Mouse (Mus musculus): ENCODE results near the gene Atp7b.

The Atp7b gene

DNA sequence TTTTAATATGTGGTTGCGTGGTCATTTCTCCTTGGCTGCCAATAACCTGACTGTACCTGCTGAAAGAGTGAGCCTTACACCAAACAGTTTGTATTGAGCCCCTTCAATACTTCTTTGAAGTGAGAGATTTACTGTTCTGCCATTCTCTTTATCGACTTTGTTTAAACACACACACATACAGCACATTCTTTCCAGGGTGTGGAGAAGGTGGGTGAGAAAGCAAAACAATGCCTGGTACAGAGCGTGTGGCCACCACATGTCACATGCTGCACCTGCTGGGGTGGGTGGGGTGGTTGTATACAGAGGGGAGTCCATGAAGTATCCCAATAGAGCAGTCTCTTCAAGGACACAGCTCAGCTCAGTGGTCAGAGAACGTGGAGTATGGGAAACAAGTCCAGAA, 34.9 kb downstream of the Atp7b start:
- DNase-seq (ENCODE audit: low spot score in 2 of 2), result no peak

DNA sequence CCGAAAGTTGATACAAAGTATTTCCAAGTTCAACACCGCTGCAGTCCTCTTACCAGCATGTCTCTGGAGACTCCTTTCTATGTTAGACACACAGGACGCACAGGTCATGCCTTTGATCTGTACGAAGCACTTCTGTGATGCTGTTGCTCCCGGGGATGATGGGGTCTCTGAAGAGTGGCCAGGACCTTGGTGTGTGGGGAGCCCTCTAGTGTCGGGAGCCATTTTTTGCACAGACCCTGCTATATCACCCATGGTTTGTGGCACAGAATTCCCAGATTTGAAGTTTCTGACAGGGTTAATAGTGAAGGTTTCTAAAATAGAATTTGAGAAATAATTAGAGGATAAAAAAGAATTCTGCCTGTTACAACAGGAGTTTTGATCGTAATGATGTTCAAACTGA, 37.9 kb downstream of the Atp7b start:
- DNase-seq (ENCODE audit: low spot score in 2 of 2), result no peak

DNA sequence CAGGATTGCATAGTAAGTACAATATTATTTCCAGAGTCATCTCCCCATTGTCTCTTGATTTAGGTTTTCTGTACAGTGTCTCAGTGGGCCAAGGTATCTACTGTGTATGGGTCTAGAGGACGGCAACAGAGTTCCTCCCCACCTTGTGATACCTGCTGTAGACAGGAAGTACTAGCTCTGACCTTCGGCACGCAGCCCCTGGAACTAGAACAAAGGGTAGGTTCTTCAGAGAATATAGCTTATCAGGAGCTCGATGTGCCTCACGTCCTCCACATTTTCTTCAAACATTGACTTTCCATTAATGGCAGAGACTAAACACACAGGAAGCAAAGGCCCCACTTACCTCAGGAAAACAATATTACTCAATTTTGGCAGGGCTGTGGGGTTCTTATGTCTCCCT, 40.6 kb downstream of the Atp7b start:
- DNase-seq (ENCODE audit: low spot score in 2 of 2), result no peak

DNA sequence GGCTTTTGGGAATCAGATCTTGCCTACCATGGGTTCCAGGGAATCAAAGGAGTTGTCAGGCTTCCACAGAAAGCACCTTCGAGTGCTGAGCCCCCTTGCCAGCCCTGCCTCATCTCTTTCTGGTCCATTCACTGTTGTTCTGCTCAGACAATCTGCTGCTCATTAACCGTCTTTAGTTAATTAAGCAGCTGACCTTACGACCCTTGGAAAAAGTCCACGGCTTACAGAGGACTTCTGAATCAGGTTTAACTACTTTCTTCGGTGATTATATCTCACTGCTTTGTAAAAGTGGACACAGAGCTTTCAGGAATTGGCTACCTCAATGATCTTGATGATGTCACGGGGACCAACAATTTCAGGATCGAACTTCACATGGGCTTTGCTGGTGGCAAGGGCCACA, 42.4 kb downstream of the Atp7b start:
- DNase-seq (ENCODE audit: low spot score in 2 of 2), result no peak

DNA sequence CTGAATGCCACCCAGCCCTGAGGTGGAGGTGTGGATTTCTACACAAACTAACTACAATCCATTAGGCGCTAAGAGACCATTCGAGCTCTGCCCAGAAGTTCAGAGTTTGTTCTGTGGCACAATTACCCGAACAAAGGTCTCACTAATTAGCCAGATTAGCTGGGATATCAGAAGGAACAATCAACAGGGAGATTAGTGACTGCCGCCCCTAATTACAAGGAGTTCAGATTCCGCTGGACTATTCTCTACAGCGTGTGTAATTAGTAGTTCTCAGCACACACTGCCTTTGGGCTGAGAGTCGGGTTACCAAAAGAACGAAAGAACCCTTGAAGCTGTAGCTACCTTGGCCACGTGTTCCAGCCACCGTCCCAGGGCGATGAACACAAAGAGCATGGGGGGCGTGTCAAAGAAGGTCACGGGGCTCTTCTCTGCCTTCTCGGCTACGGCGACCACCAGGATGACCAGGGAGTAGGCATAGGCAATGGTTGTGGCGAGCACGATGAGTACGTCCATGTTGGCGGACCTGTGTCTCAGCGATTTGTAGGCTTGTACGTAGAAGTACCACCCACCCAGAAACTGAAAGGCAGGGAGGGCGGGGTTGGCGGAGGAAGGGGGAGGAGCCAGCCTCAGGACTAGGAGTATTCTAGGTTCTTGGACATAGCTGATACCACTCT, 46.9 kb downstream of the Atp7b start:
- DNase-seq (ENCODE audit: low spot score in 2 of 2), result no peak

DNA sequence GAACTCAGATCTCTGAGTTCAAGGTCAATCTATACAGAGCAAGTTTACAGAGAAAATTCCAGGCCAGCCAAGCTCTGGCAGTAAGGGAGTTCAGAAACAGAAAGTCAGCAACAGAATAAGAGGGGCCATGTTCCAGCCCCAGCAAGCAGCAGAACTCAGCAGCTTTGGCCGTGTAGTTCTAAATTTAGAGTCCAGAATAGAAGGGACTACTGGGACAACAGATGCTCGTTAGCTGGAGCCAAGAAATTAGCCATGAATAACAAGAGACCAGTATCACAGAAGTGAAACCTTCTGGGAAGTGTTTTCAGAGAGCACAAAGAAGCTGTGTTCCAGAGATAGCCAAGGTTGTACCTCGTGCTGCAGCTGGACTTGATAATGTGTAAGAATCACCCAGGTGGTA, 50.7 kb downstream of the Atp7b start:
- DNase-seq (ENCODE audit: low spot score in 2 of 2), result no peak

DNA sequence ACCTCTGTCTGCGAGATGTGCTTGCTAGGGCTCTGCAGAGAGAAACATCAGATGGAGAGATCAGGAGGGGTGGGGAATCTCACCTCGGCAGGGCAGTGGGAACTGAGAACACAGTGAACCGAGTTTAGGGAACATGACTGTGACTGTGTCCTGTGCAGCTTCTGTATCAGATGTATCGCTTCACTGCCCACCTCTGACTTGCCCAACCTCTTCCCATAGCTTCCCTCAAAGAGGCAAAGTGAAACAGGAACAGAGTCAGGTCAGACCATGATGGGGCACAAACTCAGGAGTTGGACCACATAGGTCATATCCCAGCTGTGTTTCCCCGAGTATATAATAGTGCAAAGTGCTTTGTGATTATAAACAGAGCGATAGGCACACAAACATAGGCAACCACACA, 53.7 kb downstream of the Atp7b start:
- DNase-seq (ENCODE audit: low spot score in 2 of 2), result no peak

DNA sequence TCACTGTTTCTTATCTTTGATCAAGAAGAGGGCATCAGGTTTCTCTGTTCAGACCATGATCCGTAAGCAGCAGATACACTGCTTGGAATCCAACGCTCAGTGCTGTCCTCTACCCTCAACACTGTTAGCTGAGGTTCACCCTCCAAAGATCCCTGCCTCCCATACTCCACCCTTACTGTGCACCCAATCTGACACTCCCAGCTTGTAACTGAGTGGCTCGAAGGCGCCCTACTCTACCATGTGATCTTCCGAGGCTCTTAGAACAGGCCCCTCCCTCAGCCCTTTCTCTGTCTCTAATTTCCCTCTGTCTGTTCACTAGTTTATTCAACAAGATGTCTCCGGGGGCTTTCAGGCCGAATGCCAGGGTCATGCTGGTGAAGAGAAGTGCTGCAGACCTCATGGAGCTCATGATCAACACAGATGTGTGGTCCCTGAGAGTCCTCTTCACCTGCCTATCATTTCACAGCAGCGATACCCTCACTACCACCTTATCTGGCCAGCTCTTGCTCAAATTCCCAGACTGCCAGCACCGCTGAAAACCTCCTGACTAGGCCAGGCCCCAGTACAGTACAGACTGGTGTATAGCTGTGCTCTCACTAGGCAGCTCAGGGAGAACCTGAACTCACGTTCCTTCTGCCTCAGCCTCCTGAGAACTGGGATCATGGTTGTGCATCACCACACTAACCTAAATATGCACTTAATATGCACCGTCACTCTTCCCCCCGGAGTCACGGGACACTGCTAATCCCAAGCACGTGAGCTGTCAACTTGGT, 55.2 kb downstream of the Atp7b start:
- no peak for DNase-seq (ENCODE audit: low spot score in 2 of 2)

DNA sequence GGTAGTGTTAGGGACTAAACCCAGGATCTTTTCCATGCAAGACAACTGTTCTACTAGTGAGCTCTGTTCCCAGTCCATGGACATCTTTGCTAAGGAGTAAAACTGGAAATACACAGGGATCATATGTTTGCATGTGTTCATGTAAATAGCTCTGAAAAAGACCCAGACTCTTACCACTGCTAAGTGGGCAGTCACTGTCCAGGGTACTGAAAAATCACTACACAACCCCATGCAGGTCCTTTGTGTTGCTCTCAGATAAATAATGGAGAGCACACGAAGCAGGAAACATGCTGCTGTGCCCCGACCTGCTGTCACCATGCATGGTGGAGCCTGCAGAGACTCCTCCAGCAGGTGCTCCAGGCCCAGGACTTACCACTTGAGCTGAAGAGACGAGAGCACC, 64.9 kb downstream of the Atp7b start:
- DNase-seq (ENCODE audit: low spot score in 2 of 2), result no peak

DNA sequence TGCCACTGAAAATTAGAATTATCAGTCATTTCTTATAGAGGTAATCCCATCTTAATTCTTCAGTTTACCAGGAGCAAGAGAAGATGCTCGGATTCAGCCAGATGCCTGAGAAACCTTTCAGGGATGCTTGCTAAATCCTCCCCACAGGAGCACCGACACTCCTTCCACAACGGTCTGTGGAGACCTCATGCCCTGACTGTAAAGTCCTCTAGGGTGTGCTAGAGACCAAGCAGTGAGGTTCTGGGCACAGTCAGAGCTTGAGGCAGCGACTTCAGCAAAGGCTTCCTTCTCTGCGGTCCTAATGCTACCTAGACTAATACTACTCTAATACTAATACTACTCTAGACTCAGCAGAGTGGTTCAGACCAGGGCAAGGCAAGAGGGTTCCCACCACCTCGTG, 67.9 kb downstream of the Atp7b start:
- DNase-seq (ENCODE audit: low spot score in 2 of 2), result peak in 1 of 2 experiments; percentile 33

DNA sequence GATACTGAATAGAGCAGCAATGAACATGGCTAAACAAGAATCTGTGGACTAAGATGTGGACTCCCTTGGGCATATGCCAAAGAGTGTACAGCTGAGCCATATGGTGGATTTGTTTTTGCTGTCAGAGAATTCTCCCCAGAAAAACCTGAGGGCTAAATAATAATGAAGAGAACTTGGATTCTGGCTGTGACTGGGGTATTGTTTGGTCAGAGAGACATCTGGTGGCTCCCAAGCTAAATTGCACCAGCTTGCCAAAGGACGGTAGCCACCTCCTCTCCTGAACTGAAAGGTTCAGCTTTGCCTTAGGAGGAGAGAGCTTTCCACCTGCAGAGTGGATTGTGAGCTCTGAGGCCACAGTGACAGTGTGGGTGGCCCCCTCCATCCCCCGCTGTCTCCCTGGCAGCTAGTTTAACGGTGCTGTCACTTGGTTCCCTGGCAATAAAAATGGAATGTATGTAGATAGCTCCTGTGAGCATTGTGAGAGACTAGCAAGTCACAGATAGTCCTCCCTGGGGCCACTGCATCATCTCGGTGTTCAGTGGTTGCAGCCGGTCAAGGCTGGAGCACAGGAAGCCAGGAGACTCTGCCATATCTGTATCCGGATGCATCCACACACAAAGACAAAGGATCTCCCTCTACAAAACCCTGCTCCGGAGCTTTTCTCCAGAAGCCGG, 78.3 kb downstream of the Atp7b start:
- peak in 1 of 2 experiments; percentile 18 for DNase-seq (ENCODE audit: low spot score in 2 of 2)

DNA sequence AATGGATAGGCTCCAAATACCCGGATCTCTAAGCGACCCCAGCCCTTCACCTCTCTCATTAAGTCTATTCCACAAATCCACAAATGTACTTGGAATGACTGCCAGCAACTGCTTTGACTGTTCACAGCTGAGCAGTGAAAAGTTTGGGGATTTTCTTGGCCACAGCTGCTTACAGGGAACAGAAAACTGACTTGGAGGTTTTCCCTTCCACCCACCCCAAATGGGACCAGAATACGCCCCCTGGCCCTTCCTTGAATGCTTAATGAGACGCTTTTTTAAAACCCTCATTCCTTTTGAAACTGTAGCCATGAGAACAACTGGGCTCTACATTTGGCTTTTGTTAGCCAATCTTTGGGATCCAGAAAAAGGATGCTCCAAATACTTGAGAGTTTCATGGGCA, 81.9 kb downstream of the Atp7b start:
- peak in 1 of 2 experiments; percentile 6 for DNase-seq (ENCODE audit: low spot score in 2 of 2)

DNA sequence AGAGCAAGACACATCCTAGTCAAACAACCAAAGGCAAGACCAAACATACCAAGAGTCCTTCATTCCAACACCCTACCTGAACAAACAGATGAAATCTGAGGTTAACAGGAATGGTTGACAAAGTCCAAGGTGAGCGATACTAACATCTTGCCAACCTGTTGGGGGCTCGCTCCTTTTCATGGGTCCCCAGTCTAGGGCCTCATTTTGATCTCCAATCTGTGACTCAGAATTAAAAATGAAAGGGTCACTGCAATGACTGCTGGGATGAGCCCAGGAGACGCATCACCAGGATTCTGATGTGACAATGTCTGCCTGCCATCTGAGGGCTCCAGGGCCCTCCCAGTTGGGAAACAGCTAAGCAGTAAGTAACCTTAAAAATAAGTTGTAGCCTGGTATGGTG, 90.6 kb downstream of the Atp7b start, which contains the start of gene Ccdc70:
Gene Ccdc70 (plus strand): TSS at position 301 of the 400 bp plus-strand sequence.
- no peak for DNase-seq (ENCODE audit: low spot score in 2 of 2)

DNA sequence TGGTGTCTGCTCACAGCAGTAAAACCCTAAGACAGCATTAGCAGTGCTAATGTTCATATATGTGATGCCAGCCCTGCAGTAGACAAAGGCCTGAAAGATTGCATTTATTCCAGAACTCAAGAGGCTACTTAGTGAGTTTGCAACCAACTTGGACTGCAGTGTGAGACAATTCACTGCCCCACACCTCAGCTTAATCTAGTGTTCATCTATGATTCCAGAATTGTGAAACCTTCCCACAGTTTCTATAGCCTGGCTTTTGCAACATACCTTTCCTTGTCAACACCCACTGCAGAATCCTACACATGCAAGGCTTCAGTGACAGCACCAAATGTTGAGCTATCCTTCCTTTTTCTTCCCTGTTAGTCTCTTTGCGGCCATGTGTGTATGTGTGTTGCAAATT, 93.5 kb downstream of the Atp7b start:
- DNase-seq (ENCODE audit: low spot score in 2 of 2), result no peak

DNA sequence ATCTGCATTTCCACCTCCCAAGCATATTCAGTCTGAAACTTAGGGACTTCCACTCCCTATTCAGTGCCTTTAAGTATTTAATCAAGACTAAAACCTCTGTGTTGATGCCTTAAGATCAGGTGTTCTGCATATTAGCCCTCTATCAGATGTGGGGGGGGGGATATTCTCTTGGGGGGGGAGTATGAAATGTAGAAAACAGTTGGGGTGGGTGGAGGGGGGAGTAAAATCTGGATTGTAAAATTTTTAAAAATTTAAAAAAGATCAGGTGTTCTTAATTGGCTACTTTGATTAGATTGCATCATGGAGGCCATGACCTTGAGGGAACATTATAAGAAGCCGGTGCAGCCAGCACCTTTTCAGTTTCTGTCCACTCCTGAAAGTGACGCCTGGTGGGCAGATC, 101.7 kb downstream of the Atp7b start, which contains the start of gene Fam90a1a:
Gene Fam90a1a (plus strand): TSS at position 301 of the 400 bp plus-strand sequence.
- DNase-seq (ENCODE audit: low spot score in 2 of 2), result no peak

DNA sequence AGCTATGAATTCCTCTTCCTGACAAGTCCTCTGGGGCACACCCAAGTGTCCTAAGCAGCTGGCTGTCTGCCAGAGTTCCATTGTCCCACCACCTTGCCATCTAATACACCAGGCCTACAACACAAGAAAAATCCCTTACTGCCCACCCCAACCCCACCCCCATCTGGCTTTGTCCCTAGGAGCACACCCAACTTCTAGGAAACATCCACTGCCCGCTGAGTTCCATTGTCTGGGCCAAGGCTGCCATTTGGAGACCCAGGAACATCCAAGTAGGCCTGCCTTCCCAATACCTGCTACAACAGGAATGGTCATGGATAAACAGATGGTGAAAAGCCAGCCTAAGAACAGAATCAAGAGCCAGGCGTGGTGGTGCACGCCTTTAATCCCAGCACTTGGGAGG, 103.8 kb downstream of the Atp7b start:
- no peak for DNase-seq (ENCODE audit: low spot score in 2 of 2)

DNA sequence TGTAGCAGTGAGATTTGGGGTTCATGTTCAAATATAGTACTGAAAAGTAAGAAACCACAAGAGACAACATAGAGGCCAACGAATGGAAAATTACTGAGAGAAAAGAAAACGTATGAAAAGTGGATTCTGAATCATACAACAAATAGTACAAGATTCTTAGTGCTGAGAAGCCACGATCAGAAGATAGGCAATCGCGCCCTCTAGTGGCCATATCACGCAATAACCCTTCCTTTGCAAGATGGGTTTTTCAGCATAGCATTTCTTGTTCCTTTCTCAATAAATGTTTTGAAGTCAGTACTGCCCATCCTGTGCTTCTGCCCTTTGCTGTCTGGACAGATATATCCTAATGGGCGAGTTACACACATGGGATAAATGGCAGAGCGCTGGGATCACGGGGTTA, 104.8 kb downstream of the Atp7b start:
- DNase-seq (ENCODE audit: low spot score in 2 of 2), result peak; percentile 36 to 58

DNA sequence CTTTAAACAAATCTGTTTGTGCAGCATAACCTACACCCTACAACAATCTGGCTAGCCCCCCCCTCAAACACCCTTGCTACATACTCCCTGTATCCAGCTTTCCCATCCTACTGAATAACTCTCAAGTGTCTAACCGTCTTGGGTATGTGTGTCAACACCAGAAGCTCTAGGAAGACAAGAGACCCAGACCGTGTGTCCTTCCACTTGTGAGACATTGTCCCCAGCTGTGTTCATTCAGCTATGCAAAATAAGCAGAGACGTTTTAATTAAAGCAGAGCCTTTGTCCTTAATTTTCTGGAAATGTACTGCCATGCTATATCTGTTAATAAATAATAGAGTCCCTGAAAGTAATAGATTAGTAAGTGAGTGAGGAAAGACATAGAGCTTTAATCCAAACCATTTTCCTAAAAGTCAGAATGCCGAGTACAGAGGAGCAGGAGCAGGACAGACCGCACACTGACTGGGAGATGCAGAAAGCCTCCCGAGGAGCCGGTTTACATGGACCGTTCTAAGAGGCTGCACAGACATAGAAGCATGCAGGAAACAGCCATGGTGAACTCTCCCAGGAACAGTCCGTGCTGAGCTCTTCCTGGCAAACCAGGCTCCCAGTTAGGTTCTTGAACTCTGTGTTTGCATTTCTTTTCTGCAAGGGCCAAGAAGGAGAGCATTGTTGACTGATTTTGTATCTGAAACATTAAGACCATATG, 112.6 kb downstream of the Atp7b start:
- DNase-seq (ENCODE audit: low spot score in 2 of 2), result peak in 1 of 2 experiments; percentile 10

DNA sequence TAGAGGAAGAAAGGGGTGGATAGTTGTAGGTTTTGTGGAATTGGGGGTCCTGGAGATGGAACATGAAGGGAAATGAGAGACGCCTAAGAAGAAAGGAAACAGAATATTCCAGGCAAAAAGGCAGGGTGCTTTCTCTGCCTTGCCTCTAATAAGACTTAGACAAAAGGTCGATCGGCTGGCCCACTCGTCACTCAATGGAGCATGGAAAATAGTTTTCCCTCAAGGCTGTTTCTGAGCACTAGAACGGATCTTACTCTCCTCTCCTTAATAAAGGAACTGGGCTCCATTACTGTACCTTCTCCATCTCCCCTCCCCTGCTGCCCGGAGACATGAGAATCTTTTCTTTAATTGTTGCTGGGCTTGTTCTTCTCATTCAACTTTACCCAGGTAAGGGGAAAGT, 113.6 kb downstream of the Atp7b start, which contains the start of gene Defb13:
Gene Defb13 (plus strand): TSS at position 301 of the 400 bp plus-strand sequence.
- DNase-seq (ENCODE audit: low spot score in 2 of 2), result no peak
